Mouse (Mus musculus) fat pad, adult 2 months (tissue): ENCODE data around the gene Adam23.

Experiments
- DNase-seq: peaks from one replicate; pipeline ENCODE4 v3.0.0-alpha.2; 2011; ENCODE audit warnings: low read depth, low spot score; ENCODE audit errors: extremely low read depth

The Adam23 gene

DNA sequence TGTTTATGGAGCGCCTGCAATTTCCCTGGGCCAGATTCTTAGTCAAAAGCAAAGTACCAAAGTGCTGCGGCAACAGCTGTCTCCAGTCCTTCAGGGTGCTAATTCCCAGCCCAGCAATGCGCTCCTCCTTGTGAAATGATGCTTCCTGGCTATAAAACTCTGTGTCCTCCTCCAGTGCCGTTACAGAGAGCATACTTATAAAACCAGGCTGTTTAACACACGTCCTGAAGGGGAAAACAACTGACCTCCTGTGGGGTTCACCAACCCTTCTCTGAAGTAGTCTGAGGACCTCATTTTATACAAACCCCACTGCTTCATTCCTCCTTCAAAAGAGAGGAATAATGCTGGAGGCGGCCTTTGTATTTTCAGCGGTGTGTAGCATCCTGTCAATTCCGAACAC, 28.0 kb downstream of the Adam23 start:
- DNase-seq, result no peak

DNA sequence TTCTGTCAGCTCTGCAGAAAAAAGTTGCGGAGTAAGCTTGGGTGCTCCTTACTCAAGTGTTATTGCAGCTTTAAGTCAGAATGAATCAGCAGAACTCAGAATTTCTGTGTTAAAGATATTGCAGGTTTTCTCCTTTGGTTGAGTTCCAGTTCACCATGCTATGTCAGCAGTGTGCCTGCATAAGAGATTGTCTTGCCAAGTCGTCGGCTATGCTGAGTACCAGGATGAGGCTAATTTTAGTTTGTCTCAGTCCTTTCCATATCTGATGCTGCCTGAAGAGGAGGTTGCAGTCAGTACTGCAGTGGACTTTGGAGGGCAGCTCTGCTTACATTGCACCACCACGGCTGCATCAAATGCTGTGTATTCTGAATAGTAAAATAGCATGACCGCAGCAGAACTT, 33.3 kb downstream of the Adam23 start:
- no peak for DNase-seq

- DNase-seq, result no peak
Observed at GRCm38 (mm10) chr1:63484646-63485045, 39.0 kb downstream of the Adam23 start.

DNA sequence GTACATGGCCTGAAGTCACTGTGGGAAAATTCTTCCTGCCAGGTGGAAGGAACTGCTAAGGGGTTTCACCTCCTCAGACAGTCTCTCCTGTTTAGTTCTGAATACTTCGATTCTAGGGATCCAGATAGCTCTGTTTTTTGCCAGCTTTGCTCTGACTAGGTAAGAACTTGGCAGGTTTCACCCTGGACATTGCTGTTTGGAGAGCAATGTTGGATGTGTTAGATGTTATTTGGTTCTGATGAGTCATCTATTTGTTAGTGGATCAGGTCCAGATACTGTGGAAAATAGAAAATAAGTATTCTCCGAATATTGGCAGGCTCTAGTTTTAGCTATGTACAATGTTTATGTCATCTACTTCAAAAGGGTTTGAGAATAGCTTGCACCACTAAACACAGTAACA, 41.0 kb downstream of the Adam23 start:
- DNase-seq, result no peak

- no peak for DNase-seq
Observed at GRCm38 (mm10) chr1:63491001-63491400, 45.3 kb downstream of the Adam23 start.

DNA sequence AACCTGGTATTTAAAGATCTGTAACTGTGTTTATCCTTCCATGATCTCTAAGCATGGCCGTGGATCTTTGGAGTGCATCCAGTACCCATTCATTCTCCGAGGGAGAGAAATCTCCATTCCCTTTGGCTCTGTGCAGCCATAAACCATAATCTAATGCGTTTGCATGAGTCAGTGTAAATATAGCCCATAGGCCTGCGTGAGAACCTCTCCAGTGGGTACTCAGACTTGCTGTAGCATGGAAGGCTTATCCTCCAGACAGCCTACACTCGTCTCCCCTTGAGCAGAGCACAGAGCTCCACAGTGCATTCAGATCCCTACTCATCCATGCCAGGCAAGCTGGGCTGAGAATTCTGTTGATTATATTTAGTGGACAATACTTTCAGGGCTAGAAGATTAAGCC, 47.6 kb downstream of the Adam23 start:
- no peak for DNase-seq

DNA sequence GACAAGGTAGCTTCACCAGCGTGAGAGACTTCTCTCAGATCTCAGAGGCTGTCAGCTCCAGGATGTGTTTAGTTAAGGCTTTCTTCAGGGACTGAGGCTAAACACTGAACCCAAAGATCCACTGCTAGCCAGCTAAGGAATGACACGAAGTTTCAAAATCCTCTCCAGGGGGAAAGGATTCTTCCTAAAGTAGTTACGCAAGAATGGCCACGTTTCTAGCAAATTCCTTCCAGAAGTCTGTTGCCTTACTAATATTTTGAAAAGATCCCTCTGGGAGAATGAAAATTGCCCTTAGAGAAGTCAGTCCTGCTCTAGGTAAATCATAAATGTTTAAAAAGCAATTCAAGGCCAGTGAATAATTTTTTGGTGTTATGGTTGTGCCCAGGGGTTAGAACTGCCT, 61.7 kb downstream of the Adam23 start:
- DNase-seq, result no peak

GRCm38 (mm10) chr1:63508801-63509200, 63.1 kb downstream of the Adam23 start:
- DNase-seq, result no peak

DNA sequence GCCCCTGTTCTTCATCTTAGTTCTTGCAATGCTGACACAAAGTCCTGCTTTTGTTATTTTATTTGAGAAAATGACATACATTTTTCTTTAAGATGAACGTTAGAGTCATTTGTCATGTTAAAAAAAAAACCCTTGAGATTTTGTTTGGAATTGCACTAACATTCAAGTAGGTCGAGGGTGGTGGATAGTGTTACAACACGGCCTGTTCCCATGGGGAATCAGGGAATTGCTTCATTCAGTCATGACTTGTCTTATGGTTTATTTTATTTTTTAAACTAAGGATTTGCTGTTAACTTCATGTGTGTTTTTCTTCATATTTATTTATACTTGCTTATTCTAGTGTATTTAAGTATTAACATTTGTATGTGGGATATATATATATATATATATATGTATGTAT, 65.7 kb downstream of the Adam23 start:
- DNase-seq, result no peak

GRCm38 (mm10) chr1:63517800-63518199, 72.1 kb downstream of the Adam23 start:
- DNase-seq, result no peak

GRCm38 (mm10) chr1:63518814-63519213, 73.1 kb downstream of the Adam23 start:
- DNase-seq, result no peak

DNA sequence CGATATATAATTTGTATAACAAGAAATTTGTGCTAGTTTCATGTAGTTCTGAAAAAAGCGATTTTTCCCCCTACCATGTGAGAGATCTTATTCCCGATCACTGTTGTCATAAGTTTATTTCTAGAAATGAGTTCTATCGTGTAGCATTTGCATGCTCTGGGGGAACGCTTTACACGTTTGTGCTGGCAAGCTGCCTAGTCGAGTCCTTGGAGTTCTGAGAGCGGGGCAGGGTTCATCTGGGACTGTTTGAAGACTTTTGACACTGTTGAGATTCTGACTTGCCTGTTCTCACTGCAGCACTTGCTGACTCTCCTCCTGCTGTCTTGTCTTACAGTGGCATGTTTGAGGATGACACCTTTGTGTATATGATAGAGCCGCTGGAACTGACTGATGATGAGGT, 84.2 kb downstream of the Adam23 start:
- DNase-seq, result no peak

DNA sequence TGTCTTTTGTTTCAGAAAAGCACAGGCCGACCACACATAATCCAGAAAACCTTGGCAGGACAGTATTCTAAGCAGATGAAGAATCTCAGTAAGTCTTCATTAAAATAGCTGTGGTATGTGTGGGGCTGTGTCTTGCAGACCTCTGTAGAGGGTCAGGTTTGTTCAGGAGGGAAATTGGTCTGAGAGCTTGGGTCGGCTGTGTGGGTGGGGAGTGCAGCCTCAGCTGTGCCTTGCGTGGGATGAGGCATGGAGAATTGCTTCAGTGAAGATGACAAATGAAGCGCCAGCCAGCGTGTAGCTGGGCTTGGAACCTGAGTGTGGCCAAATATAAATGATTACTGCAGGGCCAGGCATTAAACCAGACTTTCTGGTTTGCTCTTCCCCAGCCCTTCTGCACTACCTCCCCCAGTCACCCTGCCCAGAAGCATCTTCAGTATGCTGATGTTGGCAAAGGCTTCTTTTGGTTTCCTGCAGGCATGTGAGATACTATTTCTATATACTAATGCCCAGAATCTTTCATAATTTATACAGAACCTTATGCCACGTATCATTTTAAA, 88.7 kb downstream of the Adam23 start:
- DNase-seq, result peak; percentile 31

GRCm38 (mm10) chr1:63539884-63540613, 94.4 kb downstream of the Adam23 start:
- no peak for DNase-seq

- no peak for DNase-seq
Observed at GRCm38 (mm10) chr1:63544122-63544521, 98.4 kb downstream of the Adam23 start.

GRCm38 (mm10) chr1:63553039-63553438, 107.3 kb downstream of the Adam23 start:
- DNase-seq, result no peak

- no peak for DNase-seq
Observed at GRCm38 (mm10) chr1:63561772-63562520, 116.3 kb downstream of the Adam23 start.

DNA sequence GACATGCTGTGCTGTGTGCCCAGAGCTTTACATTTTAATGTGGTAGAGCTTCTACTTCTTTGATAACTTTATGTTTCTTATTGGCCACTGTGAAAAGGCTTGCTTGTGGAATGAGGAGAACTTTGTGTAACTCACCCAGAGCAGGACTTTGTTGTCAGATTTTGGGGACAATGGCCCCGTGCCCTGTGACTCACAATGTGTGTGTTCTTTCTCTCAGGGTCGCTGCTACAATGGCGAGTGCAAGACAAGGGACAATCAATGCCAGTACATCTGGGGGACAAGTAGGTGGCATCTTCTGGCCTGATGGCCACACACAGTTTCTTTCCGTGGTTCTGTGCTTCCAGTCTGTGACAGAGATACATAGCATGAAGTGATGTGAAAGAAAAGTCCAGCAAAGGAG, 118.2 kb downstream of the Adam23 start:
- DNase-seq, result no peak

- DNase-seq, result no peak
Observed at GRCm38 (mm10) chr1:63566501-63566900, 120.8 kb downstream of the Adam23 start.

GRCm38 (mm10) chr1:63567031-63567430, 121.3 kb downstream of the Adam23 start:
- no peak for DNase-seq

DNA sequence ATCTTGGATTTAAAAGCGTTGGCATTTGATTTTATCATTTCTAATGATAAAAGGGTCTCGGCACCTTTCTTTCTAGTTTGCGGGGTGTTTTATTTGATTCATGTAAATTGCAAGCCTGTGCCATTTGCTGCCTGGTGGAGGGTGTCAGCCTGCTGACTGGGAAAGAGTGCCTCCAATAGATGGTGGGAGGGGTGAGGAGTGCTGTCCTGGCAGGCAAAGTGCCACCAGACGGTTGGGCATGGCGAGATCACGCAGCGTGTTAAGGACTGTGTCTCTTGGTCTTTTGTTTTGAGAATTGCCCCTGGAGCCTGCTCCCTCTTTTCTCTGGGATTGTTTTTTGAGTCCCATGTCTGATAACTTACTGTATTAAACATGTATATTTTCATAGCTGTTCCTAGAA, 126.5 kb downstream of the Adam23 start:
- no peak for DNase-seq

- no peak for DNase-seq
Observed at GRCm38 (mm10) chr1:63573432-63573831, 127.7 kb downstream of the Adam23 start.
